Mouse (Mus musculus) ES-E14 (cell line): ENCODE data around the gene Gnas. TPM values are rescaled to one million over a fixed set of nuclear protein-coding genes. Genes with fewer than 3 reads are reported as not detected.

ENCODE experiments used
- DNase-seq: peaks from one replicate; pipeline ENCODE4 v3.0.0-alpha.2; 2013; ENCODE audit warnings: low read depth, low spot score
- H3K27ac ChIP-seq: 2 replicates; pipeline ENCODE4 v1.5.1; 2012; ENCODE audit warnings: low read depth, mild to moderate bottlenecking, low read length, moderate library complexity, mixed read lengths; ENCODE audit not compliant: poor library complexity, insufficient read depth, severe bottlenecking
- H3K36me3 ChIP-seq: 2 replicates; pipeline ENCODE4 v1.6.1; 2012; ENCODE audit warnings: mild to moderate bottlenecking, low read length, moderate library complexity, mixed read lengths; ENCODE audit not compliant: control insufficient read depth, poor library complexity, insufficient read depth, severe bottlenecking
- H3K4me1 ChIP-seq, 2 experiments: fragments of 150-350 bp in 1 of 2; sonication (generic) in 1 of 2; 2 replicates each; pipeline ENCODE4 v1.6.1; 2012; ENCODE audit warnings: low read length in 2 of 2, mild to moderate bottlenecking in 1 of 2, mixed read lengths in 1 of 2; ENCODE audit not compliant: control insufficient read depth in 2 of 2, insufficient read depth in 2 of 2, poor library complexity in 1 of 2
- H3K4me3 ChIP-seq, 2 experiments: fragments of 150-350 bp in 1 of 2; sonication (generic) in 1 of 2; 2 replicates each; pipeline ENCODE4 v1.5.1; 2012; ENCODE audit warnings: low read length in 2 of 2, low read depth in 1 of 2, mild to moderate bottlenecking in 1 of 2, mixed read lengths in 1 of 2; ENCODE audit not compliant: insufficient read depth in 1 of 2, poor library complexity in 1 of 2, severe bottlenecking in 1 of 2
- H3K9ac ChIP-seq: 2 replicates; pipeline ENCODE4 v1.6.1; 2012; ENCODE audit warnings: low read depth, mild to moderate bottlenecking, low read length, mixed read lengths; ENCODE audit not compliant: poor library complexity, insufficient read depth, severe bottlenecking
- H3K9me3 ChIP-seq: fragments of 150-350 bp; sonication (generic); 2 replicates; pipeline ENCODE4 v1.6.1; 2012; ENCODE audit warnings: low read depth, mild to moderate bottlenecking, low read length; ENCODE audit not compliant: control insufficient read depth, insufficient read depth
- CHD2 ChIP-seq: IDR thresholded peaks from 2 replicates; pipeline ENCODE4 v1.6.1; 2014; ENCODE audit warnings: mild to moderate bottlenecking, low read depth, low read length, inconsistent platforms
- HCFC1 ChIP-seq: IDR thresholded peaks from 2 replicates; pipeline ENCODE4 v1.6.1; 2012; ENCODE audit warnings: low read length, inconsistent platforms, borderline replicate concordance; ENCODE audit not compliant: insufficient read depth
- MAFK ChIP-seq: IDR thresholded peaks from 2 replicates; pipeline ENCODE4 v1.6.1; 2014; ENCODE audit warnings: mild to moderate bottlenecking, low read depth, low read length, inconsistent platforms; ENCODE audit not compliant: insufficient read depth
- ZC3H11A ChIP-seq: IDR thresholded peaks from 2 replicates; pipeline ENCODE4 v1.6.1; 2012; ENCODE audit warnings: low read depth, mild to moderate bottlenecking, inconsistent platforms, low read length, borderline replicate concordance
- ZNF384 ChIP-seq: IDR thresholded peaks from 2 replicates; pipeline ENCODE4 v1.6.1; 2012; ENCODE audit warnings: low read depth, low read length, inconsistent platforms
- in situ Hi-C, 2 experiments: fragments of 600-800 bp; cut with MboI; formaldehyde crosslinking; loops; one replicate each; pipeline ENCODE4 v1.15.1; 2025; ENCODE audit warnings: low sequenced_read_pairs in 2 of 2, inconsistent platforms in 1 of 2; ENCODE audit not compliant: unreplicated experiment in 2 of 2
- total RNA-seq: library from RNA; depleted of rRNA; stranded (reverse); fragments of 300-350 nt; gene quantifications from 2 replicates; pipeline ENCODE4 v1.2.3, GENCODE M21; 2012

Gnas gene
- total RNA-seq, 1 experiment = 202 TPM

DNA sequence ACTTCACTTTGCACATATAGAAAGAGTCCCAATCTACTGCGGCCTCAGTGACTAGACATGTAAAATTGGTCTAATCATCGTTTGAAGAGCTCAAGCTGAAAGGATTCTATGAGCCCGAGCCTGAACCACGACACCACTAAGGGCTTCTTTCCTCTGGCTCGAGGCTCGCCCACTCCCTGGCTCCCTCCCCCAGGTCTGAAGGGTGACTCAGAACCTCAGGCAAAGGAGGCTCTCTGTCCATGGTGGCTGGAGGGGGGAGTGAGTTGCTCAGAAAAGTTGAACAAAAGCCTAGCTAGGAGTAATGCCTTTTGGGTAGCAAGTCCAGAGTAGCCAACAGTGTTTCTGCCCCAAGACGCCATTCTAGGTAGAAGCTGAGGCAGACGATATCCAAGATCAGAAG, 4.3 kb upstream of the Gnas start:
- Histone ChIP-seq H3K4me1 (peaks cover 0 to 5% of the 10 kb centered on the region in 2 experiments; a peak in 1 of 4 replicates), H3K4me3 (no peak overlapping the region), H3K27ac (no peak overlapping the region), H3K36me3 (peaks cover 35% of the 10 kb centered on the region), H3K9me3 (no peaks in the 10 kb centered on the region), H3K9ac (no peak overlapping the region)
- TF ChIP-seq HCFC1 = no peak
- no peak for TF ChIP-seq MAFK
- no peak for TF ChIP-seq ZNF384
- DNase-seq = no peak
- in situ Hi-C loops = loop anchor here in 1 of 2 experiments (5.0 to 25.0 kb wide), 2 partner anchors 467 to 692 kb away; partner anchors contain the start of gene Ankrd60

DNA sequence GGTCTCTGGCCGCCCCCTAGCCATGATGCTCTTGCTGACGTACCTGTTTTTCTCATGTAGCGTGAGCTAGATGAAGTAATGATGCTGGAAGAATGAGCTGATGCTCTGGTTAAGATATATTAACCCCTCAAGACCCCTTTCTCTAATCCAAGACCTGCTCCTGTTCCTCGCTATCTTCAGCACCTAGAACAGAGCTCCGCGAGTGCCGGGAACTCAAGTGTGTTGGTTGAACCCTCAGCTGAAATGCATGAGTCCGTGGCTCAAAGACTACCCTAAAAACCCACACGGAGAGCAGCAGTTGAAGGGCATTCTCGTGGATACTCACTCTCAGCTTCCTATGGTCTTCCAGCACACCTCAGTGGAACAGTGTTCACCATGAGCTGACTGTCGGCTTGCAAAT, 779 bp upstream of the Gnas start:
- no peak for DNase-seq
- peak overlapping the region; percentile 42 to 50; a peak in 3 of 4 replicates for H3K4me3 ChIP-seq
- no peaks in the 10 kb centered on the region for H3K9me3 ChIP-seq
- H3K4me1 ChIP-seq = peaks cover 3 to 10% of the 10 kb centered on the region in 2 experiments; a peak in 3 of 4 replicates
- H3K36me3 ChIP-seq = peaks cover 41% of the 10 kb centered on the region
- in situ Hi-C loops = loop anchor here in 1 of 2 experiments (5.0 to 25.0 kb wide), 2 partner anchors 471 to 696 kb away; partner anchors contain the start of gene Ankrd60
- no peak overlapping the region for H3K9ac ChIP-seq
- H3K27ac ChIP-seq = no peak overlapping the region
- TF ChIP-seq ZC3H11A (no peak), HCFC1 (no peak), MAFK (no peak), ZNF384 (no peak)

DNA sequence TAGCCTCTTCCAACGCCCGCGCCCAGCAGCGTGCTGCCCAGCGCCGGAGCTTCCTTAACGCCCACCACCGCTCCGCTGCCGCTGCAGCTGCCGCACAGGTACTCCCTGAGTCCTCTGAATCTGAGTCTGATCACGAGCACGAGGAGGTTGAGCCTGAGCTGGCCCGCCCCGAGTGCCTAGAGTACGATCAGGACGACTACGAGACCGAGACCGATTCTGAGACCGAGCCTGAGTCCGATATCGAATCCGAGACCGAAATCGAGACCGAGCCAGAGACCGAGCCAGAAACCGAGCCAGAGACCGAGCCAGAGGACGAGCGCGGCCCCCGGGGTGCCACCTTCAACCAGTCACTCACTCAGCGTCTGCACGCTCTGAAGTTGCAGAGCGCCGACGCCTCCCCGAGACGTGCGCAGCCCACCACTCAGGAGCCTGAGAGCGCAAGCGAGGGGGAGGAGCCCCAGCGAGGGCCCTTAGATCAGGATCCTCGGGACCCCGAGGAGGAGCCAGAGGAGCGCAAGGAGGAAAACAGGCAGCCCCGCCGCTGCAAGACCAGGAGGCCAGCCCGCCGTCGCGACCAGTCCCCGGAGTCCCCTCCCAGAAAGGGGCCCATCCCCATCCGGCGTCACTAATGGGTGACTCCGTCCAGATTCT, 812 bp downstream of the Gnas start:
- in situ Hi-C loops = loop anchor here in 1 of 2 experiments (5.0 to 25.0 kb wide), 2 partner anchors 473 to 698 kb away; partner anchors contain the start of gene Ankrd60
- Histone ChIP-seq H3K36me3 (peaks cover 47% of the 10 kb centered on the region), H3K9ac (peak overlapping the region; percentile 86), H3K4me3 (peak overlapping the region; percentile 50 to 81), H3K9me3 (no peaks in the 10 kb centered on the region), H3K27ac (peak overlapping the region; percentile 37; the same call in 1 of the 2 replicates), H3K4me1 (peaks cover 4 to 14% of the 10 kb centered on the region in 2 experiments; a peak in 3 of 4 replicates)
- TF ChIP-seq CHD2 (no peak), ZNF384 (no peak), HCFC1 (no peak), ZC3H11A (no peak), MAFK (no peak)
- DNase-seq = no peak

DNA sequence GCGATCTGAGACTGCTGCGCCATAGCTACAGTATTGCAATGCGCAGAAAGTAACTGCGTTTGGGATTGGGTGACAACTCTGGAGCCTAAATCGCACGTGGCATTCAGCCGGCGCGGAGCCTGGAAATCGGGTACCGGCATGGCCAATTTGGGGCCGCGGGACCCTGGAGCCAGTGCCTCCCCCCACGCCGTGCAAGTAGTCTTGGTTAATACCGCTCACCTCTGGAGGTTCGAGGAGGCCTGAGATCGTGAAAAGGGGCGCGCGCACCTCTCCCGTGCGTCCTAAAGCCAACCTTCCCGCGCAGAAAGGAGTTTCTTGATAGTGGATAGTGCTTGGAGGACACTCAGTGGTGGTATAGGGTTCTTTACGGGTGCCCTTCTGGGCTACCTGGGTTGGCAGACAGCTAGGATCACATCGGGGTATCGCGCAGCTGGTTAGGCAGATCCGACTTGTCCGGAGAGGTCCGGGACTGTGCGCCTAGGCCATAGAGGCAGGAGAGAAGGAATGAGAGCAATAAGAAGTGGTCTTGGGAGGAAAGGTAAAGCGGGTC, 1.9 kb downstream of the Gnas start:
- Histone ChIP-seq H3K9me3 (no peaks in the 10 kb centered on the region), H3K9ac (peak overlapping the region; percentile 86), H3K27ac (no peak overlapping the region), H3K4me3 (peak overlapping the region; percentile 50 to 81), H3K4me1 (peaks cover 4 to 14% of the 10 kb centered on the region in 2 experiments; a peak in 3 of 4 replicates), H3K36me3 (peaks cover 47% of the 10 kb centered on the region)
- TF ChIP-seq HCFC1 = no peak
- in situ Hi-C loops = loop anchor here in 1 of 2 experiments (25.0 kb wide), 1 partner anchor 699 kb away; the partner anchor contains the start of gene Ankrd60
- DNase-seq = no peak
